Mouse (Mus musculus): ENCODE results near the gene Creb5. TPM values are rescaled to one million over a fixed set of nuclear protein-coding genes. Genes with fewer than 3 reads are reported as not detected.

Creb5 gene
- polyA plus RNA-seq, 1 experiment, result 0.02 TPM

DNA sequence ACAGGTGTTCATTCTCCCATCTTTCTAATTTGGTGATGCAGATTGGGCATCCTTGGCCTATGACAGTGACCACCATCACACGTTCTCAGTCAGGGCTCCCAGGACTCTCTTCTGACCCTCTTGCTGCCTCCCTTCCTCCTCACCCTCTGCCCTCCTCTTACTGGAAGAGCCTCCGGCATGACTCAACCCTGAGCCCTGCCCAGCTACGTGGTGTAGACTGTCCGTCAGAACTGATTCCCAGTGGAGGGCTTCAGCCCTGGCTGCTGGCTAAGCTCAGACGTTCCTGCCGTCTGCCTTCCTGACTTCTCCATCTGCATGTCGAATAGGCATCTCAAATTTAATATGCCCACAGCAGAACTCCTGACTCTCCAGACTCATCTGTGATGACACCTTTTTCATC is 275.5 kb downstream of the Creb5 start:
- no peak overlapping the region for H3K4me3 ChIP-seq (replicated peaks)
- H3K9me3 ChIP-seq (ENCODE audit: control insufficient read depth, low read length), result no peaks in the 10 kb centered on the region
- no peaks in the 10 kb centered on the region for H3K4me1 ChIP-seq (ENCODE audit: control insufficient read depth)
- H3K36me3 ChIP-seq (ENCODE audit: control insufficient read depth), result no peaks in the 10 kb centered on the region
- H3K27me3 ChIP-seq (ENCODE audit: control insufficient read depth), result no peaks in the 10 kb centered on the region
- no peak for TF ChIP-seq TAL1 (IDR thresholded peaks at IDR 0.05; ENCODE audit: low read length)
- no peak for TF ChIP-seq GATA1 (IDR thresholded peaks at IDR 0.05; ENCODE audit: low read length)

DNA sequence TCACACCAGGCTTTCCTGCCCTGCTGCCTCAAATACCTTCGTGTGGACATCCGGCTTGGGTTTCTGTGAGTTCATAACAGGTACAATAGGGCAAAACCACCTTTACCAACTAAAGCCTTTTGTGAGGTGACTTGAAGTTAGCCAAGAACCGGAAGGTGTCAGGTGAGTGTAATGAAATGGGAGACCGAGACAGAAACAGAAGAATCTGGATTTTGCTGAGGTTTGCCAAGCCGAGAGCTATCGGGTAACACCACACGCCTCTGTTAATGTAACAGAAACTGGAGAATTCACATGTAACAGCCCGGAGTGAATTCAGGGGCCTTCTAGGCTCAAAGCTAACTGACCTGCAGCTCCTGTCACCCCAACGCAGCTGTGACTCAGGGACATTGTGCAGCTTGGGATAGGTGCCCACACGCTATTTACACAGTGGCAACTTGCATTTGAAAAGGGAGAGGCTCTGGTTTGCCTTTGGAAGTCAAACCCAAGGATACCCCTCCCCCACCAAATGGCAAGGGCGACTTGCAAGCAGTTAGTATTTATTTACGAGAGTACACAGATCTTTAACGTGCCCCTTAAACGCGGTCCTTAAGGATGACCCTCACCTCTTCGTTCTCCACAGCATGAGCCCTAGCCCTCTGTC is 276.6 kb downstream of the Creb5 start:
- Histone ChIP-seq H3K4me3 (replicated peaks) (no peak overlapping the region), H3K4me1 (ENCODE audit: control insufficient read depth) (no peaks in the 10 kb centered on the region), H3K36me3 (ENCODE audit: control insufficient read depth) (no peaks in the 10 kb centered on the region), H3K27me3 (ENCODE audit: control insufficient read depth) (no peaks in the 10 kb centered on the region), H3K9me3 (ENCODE audit: control insufficient read depth, low read length) (no peaks in the 10 kb centered on the region)
- TF ChIP-seq TAL1 (IDR thresholded peaks at IDR 0.05; ENCODE audit: low read length) (no peak), GATA1 (IDR thresholded peaks at IDR 0.05; ENCODE audit: low read length) (no peak)

DNA sequence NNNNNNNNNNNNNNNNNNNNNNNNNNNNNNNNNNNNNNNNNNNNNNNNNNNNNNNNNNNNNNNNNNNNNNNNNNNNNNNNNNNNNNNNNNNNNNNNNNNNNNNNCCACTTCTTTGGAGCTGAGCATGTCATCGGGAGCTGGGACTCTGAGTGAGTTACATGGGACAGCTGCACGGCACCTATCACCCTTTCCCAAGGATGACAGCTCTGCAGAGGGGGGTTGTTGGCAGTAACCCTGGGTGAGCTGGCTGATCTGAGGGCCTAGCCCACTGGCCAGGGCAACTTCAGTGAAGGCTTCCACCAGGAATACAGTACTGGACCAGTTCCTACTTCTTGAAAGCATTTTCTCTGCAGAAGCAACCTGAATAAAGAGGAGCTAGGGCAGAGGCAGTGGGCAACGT is 282.4 kb downstream of the Creb5 start:
- Histone ChIP-seq H3K9me3 (ENCODE audit: control insufficient read depth, low read length) (no peaks in the 10 kb centered on the region), H3K4me3 (replicated peaks) (no peak overlapping the region), H3K36me3 (ENCODE audit: control insufficient read depth) (no peaks in the 10 kb centered on the region), H3K27me3 (ENCODE audit: control insufficient read depth) (peaks cover 2% of the 10 kb centered on the region), H3K4me1 (ENCODE audit: control insufficient read depth) (no peaks in the 10 kb centered on the region)
- TF ChIP-seq TAL1 (IDR thresholded peaks at IDR 0.05; ENCODE audit: low read length), result no peak
- no peak for TF ChIP-seq GATA1 (IDR thresholded peaks at IDR 0.05; ENCODE audit: low read length)

DNA sequence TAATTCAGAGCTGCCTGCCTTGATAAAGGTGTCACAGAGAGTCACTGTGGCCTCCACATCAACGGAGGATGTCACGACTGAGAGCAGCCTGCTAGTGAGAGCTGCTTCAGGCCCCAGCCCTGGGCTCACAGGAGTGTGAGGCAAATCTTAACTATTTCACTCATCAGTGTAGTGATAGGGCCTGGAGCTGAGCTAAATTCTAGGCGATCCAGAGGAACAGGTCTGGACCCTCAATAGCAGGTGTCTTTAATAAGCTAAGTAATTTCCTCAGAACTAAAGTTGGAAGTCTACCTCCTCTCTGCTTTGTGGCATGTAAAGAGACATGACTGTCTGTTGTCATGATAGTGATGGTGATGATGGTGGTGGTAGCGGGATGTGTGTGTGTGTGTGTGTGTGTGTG is 283.8 kb downstream of the Creb5 start:
- TF ChIP-seq GATA1 (IDR thresholded peaks at IDR 0.05; ENCODE audit: low read length), result no peak
- no peak for TF ChIP-seq TAL1 (IDR thresholded peaks at IDR 0.05; ENCODE audit: low read length)
- no peaks in the 10 kb centered on the region for H3K9me3 ChIP-seq (ENCODE audit: control insufficient read depth, low read length)
- peaks cover 2% of the 10 kb centered on the region for H3K27me3 ChIP-seq (ENCODE audit: control insufficient read depth)
- H3K4me1 ChIP-seq (ENCODE audit: control insufficient read depth), result no peaks in the 10 kb centered on the region
- H3K4me3 ChIP-seq (replicated peaks), result no peak overlapping the region
- H3K36me3 ChIP-seq (ENCODE audit: control insufficient read depth), result no peaks in the 10 kb centered on the region

DNA sequence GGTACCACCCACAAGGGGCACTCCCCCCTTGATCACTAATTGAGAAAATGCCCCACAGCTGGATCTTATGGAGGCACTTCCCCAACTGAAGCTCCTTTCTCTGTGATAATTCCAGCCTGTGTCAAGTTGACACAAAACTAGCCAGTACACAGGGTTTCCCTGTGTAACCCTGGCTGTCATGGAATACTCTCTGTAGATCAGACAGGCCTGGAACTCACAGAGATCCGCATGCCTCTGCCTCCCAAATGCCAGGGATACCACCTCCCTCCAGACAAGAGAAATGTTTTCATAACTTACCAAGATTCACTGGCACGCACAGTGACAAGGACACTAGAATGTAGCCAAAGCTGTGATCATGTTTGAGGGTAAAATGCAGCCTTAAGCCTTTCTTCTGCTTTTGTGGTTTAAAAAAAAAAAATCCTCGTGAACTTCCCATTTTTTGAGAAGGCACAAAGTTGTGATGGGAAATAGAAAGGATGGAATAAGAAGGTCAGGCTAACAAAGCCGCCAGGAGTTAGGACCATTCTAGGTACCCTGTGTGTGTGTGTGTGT is 284.6 kb downstream of the Creb5 start:
- Histone ChIP-seq H3K4me1 (ENCODE audit: control insufficient read depth) (no peaks in the 10 kb centered on the region), H3K9me3 (ENCODE audit: control insufficient read depth, low read length) (no peaks in the 10 kb centered on the region), H3K27me3 (ENCODE audit: control insufficient read depth) (peaks cover 2% of the 10 kb centered on the region), H3K36me3 (ENCODE audit: control insufficient read depth) (no peaks in the 10 kb centered on the region), H3K4me3 (replicated peaks) (no peak overlapping the region)
- TF ChIP-seq TAL1 (IDR thresholded peaks at IDR 0.05; ENCODE audit: low read length), result no peak
- TF ChIP-seq GATA1 (IDR thresholded peaks at IDR 0.05; ENCODE audit: low read length), result no peak

DNA sequence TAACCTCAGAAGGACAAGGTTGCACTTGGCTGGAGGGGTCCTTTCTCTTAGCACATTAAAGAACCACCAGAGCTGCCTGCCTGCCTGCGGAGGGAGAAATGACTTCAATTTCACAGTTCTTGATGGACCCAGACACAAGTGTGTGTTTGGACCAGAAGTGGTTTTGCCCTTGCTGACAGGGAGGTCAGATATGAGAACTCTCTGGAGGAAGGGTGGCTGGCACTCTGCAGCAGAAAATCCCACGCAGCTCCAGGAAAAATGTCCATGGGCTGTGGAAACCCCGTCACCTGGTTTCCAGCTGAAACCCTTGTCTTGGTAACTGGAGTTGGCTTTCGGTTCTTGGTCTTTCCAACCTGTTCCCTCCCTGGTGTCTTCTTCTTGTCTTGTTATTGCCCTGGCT is 285.4 kb downstream of the Creb5 start:
- no peaks in the 10 kb centered on the region for H3K9me3 ChIP-seq (ENCODE audit: control insufficient read depth, low read length)

DNA sequence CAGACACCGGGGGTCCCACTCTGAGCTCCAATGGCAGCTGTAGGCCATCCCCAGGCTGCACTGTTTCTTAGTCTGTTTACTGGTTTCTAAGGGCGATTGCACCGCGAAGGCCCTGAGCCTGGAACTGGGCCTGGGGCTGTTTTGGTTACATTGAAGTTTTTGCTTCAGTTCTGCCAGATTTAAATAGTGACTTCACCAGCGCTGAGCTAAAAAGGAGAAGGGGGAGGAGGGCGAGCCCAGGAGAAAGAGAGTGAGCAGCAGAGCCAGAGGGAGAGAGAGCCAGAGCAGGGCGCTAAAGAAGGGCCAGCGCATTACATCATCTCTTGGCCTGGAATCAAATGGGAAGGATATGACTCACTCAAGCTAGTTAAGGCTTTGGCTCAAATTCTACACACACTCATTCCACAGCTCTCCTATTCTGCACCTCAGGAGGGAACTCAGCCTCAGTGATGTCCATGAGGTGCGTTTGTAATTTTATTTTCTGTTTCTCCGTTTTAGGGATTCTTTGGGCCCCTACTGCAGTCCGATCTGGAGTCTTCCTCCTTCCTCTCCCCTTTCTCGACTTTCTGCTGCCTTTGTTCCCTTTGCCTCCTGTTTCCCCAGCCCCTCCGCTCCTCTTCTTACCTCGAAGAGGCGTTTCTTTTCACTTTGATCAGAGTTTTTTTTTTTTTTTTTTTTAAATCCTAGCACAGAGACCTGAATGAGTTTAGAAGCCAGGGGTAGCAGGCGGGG is 286.1 kb downstream of the Creb5 start:
- Histone ChIP-seq H3K36me3 (ENCODE audit: control insufficient read depth) (no peaks in the 10 kb centered on the region), H3K4me1 (ENCODE audit: control insufficient read depth) (no peaks in the 10 kb centered on the region), H3K27me3 (ENCODE audit: control insufficient read depth) (peaks cover 2% of the 10 kb centered on the region), H3K9me3 (ENCODE audit: control insufficient read depth, low read length) (no peaks in the 10 kb centered on the region), H3K4me3 (replicated peaks) (no peak overlapping the region)
- no peak for TF ChIP-seq GATA1 (IDR thresholded peaks at IDR 0.05; ENCODE audit: low read length)
- TF ChIP-seq TAL1 (IDR thresholded peaks at IDR 0.05; ENCODE audit: low read length), result no peak

More for the DNA sequence above, 285.4 kb downstream of the Creb5 start:
- H3K4me3 ChIP-seq (replicated peaks), result no peak overlapping the region
- H3K36me3 ChIP-seq (ENCODE audit: control insufficient read depth), result no peaks in the 10 kb centered on the region
- TF ChIP-seq TAL1 (IDR thresholded peaks at IDR 0.05; ENCODE audit: low read length) (no peak), GATA1 (IDR thresholded peaks at IDR 0.05; ENCODE audit: low read length) (no peak)
- no peaks in the 10 kb centered on the region for H3K4me1 ChIP-seq (ENCODE audit: control insufficient read depth)
- peaks cover 2% of the 10 kb centered on the region for H3K27me3 ChIP-seq (ENCODE audit: control insufficient read depth)

DNA sequence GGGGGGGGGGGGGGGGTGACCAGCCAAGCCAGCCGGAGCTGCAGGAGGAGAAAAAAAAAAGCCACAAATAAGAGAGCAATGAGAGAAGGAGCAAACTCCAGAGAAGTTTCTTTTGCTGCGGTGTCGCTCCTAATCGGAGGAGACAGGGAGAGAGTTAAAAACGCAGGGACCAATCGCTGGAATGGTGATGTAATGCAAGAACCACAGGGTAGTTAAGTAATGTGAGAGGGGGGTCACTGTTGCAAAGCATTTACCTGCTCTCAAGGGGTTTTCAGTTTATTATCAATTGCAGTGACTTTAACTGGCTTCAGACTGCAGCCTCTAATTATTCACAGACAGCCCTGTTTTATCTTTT is 286.6 kb downstream of the Creb5 start:
- H3K4me1 ChIP-seq (ENCODE audit: control insufficient read depth), result no peaks in the 10 kb centered on the region
- TF ChIP-seq GATA1 (IDR thresholded peaks at IDR 0.05; ENCODE audit: low read length), result no peak
- TF ChIP-seq TAL1 (IDR thresholded peaks at IDR 0.05; ENCODE audit: low read length), result no peak
- no peak overlapping the region for H3K4me3 ChIP-seq (replicated peaks)
- H3K36me3 ChIP-seq (ENCODE audit: control insufficient read depth), result no peaks in the 10 kb centered on the region
- H3K27me3 ChIP-seq (ENCODE audit: control insufficient read depth), result peaks cover 2% of the 10 kb centered on the region
- no peaks in the 10 kb centered on the region for H3K9me3 ChIP-seq (ENCODE audit: control insufficient read depth, low read length)

DNA sequence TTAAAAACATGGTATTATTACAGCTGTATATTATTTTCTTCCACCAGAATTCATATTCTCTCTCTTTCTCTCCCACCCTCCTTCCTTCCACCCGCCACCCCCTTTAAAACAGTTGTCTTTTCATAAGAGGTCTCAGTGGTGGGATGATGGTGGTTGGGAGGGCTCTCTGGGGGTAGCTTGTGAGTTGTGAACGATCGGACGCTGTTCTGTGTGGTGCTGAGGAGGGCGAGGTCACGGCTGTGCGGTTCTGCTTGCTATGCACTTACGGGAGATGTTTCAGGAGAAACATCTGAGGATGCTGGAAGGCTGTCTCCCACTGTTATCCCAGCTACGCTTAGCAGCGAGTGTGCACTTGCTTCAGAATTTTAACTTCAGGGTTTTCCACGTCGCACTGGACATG is 287.0 kb downstream of the Creb5 start:
- no peaks in the 10 kb centered on the region for H3K9me3 ChIP-seq (ENCODE audit: control insufficient read depth, low read length)
- no peak overlapping the region for H3K4me3 ChIP-seq (replicated peaks)
- H3K36me3 ChIP-seq (ENCODE audit: control insufficient read depth), result no peaks in the 10 kb centered on the region
- H3K4me1 ChIP-seq (ENCODE audit: control insufficient read depth), result no peaks in the 10 kb centered on the region
- TF ChIP-seq GATA1 (IDR thresholded peaks at IDR 0.05; ENCODE audit: low read length), result no peak
- no peak for TF ChIP-seq TAL1 (IDR thresholded peaks at IDR 0.05; ENCODE audit: low read length)
- peaks cover 2% of the 10 kb centered on the region for H3K27me3 ChIP-seq (ENCODE audit: control insufficient read depth)

All from erythroblast, embryonic 14.5 days (primary cell).